Mouse (Mus musculus): Measurements from ENCODE around the gene Pycard. TPM values are rescaled to one million over a fixed set of nuclear protein-coding genes. Genes with fewer than 3 reads are reported as not detected.
A peak's percentile ranks its signal among the peaks of the same experiment; 100 is the strongest.

Gene Pycard
- polyA plus RNA-seq, 1 experiment, result 60.0 TPM

GRCm38 (mm10) chr7:128003098-128003497, 9.4 kb upstream of the Pycard start:
- no peak overlapping the region for H3K27ac ChIP-seq (ENCODE audit: insufficient read depth, low read depth, low read length)

GRCm38 (mm10) chr7:128000068-128000950, 6.6 kb upstream of the Pycard start:
- H3K36me3 ChIP-seq (ENCODE audit: control insufficient read depth, insufficient read depth, low read length), result no peaks in the 10 kb centered on the region
- H3K4me3 ChIP-seq (ENCODE audit: insufficient read depth, low read depth, low read length), result no peak overlapping the region
- TF ChIP-seq CTCF (conservative IDR thresholded peaks at IDR 0.05; ENCODE audit: insufficient read depth, insufficient read length, low read depth, low read length) (no peak), POLR2A (IDR thresholded peaks at IDR 0.05; ENCODE audit: low read depth, low read length) (no peak)
- no peak overlapping the region for H3K27ac ChIP-seq (ENCODE audit: insufficient read depth, low read depth, low read length)
- H3K4me1 ChIP-seq (ENCODE audit: control insufficient read depth, insufficient read depth, low read length), result peaks cover 12% of the 10 kb centered on the region
- DNase-seq, result no peak
- H3K27me3 ChIP-seq (replicated peaks; ENCODE audit: control insufficient read depth, insufficient read depth, low read length), result no peaks in the 10 kb centered on the region
- WGBS, result 42% methylated on average over 1 of the region's 1 CpGs

More at GRCm38 (mm10) chr7:128003098-128003497, 9.4 kb upstream of the Pycard start:
- no peaks in the 10 kb centered on the region for H3K36me3 ChIP-seq (ENCODE audit: control insufficient read depth, insufficient read depth, low read length)
- peaks cover 16% of the 10 kb centered on the region for H3K4me1 ChIP-seq (ENCODE audit: control insufficient read depth, insufficient read depth, low read length)
- DNase-seq, result no peak
- H3K27me3 ChIP-seq (replicated peaks; ENCODE audit: control insufficient read depth, insufficient read depth, low read length), result no peaks in the 10 kb centered on the region
- H3K4me3 ChIP-seq (ENCODE audit: insufficient read depth, low read depth, low read length), result no peak overlapping the region
- WGBS, result 77% methylated on average over 6 of the region's 6 CpGs
- no peak for TF ChIP-seq CTCF (conservative IDR thresholded peaks at IDR 0.05; ENCODE audit: insufficient read depth, insufficient read length, low read depth, low read length)
- no peak for TF ChIP-seq POLR2A (IDR thresholded peaks at IDR 0.05; ENCODE audit: low read depth, low read length)

- peaks cover 5% of the 10 kb centered on the region; the same call in 1 of the 2 replicates for H3K4me1 ChIP-seq (ENCODE audit: control insufficient read depth, insufficient read depth, low read length)
- no peaks in the 10 kb centered on the region for H3K27me3 ChIP-seq (replicated peaks; ENCODE audit: control insufficient read depth, insufficient read depth, low read length)
- 51% methylated on average over 1 of the region's 1 CpGs for WGBS
- no peak for TF ChIP-seq POLR2A (IDR thresholded peaks at IDR 0.05; ENCODE audit: low read depth, low read length)
- no peak for TF ChIP-seq CTCF (conservative IDR thresholded peaks at IDR 0.05; ENCODE audit: insufficient read depth, insufficient read length, low read depth, low read length)
- H3K36me3 ChIP-seq (ENCODE audit: control insufficient read depth, insufficient read depth, low read length), result no peaks in the 10 kb centered on the region
- no peak for DNase-seq
- no peak overlapping the region for H3K27ac ChIP-seq (ENCODE audit: insufficient read depth, low read depth, low read length)
- H3K4me3 ChIP-seq (ENCODE audit: insufficient read depth, low read depth, low read length), result no peak overlapping the region
Observed at GRCm38 (mm10) chr7:127999436-127999835, 5.8 kb upstream of the Pycard start.

GRCm38 (mm10) chr7:127992488-127993340, 953 bp downstream of the Pycard start:
- 17% methylated on average over 5 of the region's 5 CpGs for WGBS
- TF ChIP-seq POLR2A (IDR thresholded peaks at IDR 0.05; ENCODE audit: low read depth, low read length), result no peak
- no peak for TF ChIP-seq CTCF (conservative IDR thresholded peaks at IDR 0.05; ENCODE audit: insufficient read depth, insufficient read length, low read depth, low read length)
- Histone ChIP-seq H3K36me3 (ENCODE audit: control insufficient read depth, insufficient read depth, low read length) (no peaks in the 10 kb centered on the region; the same call in 1 of the 2 replicates), H3K27me3 (replicated peaks; ENCODE audit: control insufficient read depth, insufficient read depth, low read length) (no peaks in the 10 kb centered on the region), H3K27ac (ENCODE audit: insufficient read depth, low read depth, low read length) (no peak overlapping the region; the same call in 1 of the 2 replicates), H3K4me3 (ENCODE audit: insufficient read depth, low read depth, low read length) (peak overlapping the region; percentile 68), H3K4me1 (ENCODE audit: control insufficient read depth, insufficient read depth, low read length) (peaks cover 8% of the 10 kb centered on the region; the same call in 1 of the 2 replicates)
- DNase-seq, result no peak

GRCm38 (mm10) chr7:127991643-127992487, 1.8 kb downstream of the Pycard start:
- 40% methylated on average over 6 of the region's 6 CpGs for WGBS
- Histone ChIP-seq H3K36me3 (ENCODE audit: control insufficient read depth, insufficient read depth, low read length) (peaks cover 3% of the 10 kb centered on the region; the same call in 1 of the 2 replicates), H3K27ac (ENCODE audit: insufficient read depth, low read depth, low read length) (no peak overlapping the region), H3K27me3 (replicated peaks; ENCODE audit: control insufficient read depth, insufficient read depth, low read length) (no peaks in the 10 kb centered on the region), H3K4me3 (ENCODE audit: insufficient read depth, low read depth, low read length) (no peak overlapping the region), H3K4me1 (ENCODE audit: control insufficient read depth, insufficient read depth, low read length) (peaks cover 8% of the 10 kb centered on the region; the same call in 1 of the 2 replicates)
- DNase-seq, result peak; percentile 75
- TF ChIP-seq CTCF (conservative IDR thresholded peaks at IDR 0.05; ENCODE audit: insufficient read depth, insufficient read length, low read depth, low read length), result peak; percentile 65
- TF ChIP-seq POLR2A (IDR thresholded peaks at IDR 0.05; ENCODE audit: low read depth, low read length), result no peak

- no peak for DNase-seq
- 88% methylated on average over 1 of the region's 1 CpGs for WGBS
- Histone ChIP-seq H3K4me1 (ENCODE audit: control insufficient read depth, insufficient read depth, low read length) (peaks cover 8% of the 10 kb centered on the region; the same call in 1 of the 2 replicates), H3K27ac (ENCODE audit: insufficient read depth, low read depth, low read length) (no peak overlapping the region), H3K4me3 (ENCODE audit: insufficient read depth, low read depth, low read length) (no peak overlapping the region), H3K36me3 (ENCODE audit: control insufficient read depth, insufficient read depth, low read length) (peaks cover 7% of the 10 kb centered on the region), H3K27me3 (replicated peaks; ENCODE audit: control insufficient read depth, insufficient read depth, low read length) (no peaks in the 10 kb centered on the region)
- TF ChIP-seq CTCF (conservative IDR thresholded peaks at IDR 0.05; ENCODE audit: insufficient read depth, insufficient read length, low read depth, low read length), result no peak
- no peak for TF ChIP-seq POLR2A (IDR thresholded peaks at IDR 0.05; ENCODE audit: low read depth, low read length)
Observed at GRCm38 (mm10) chr7:127988904-127989303, 4.8 kb downstream of the Pycard start.
